Mouse (Mus musculus) olfactory bulb, adult 2 months (tissue): ENCODE results near the gene Vmn2r91.
"Not testable (repeated sequence)": the region's sequence is repeated elsewhere in the genome, so short reads cannot be mapped to it uniquely, and the experiment has no call there.

Source experiments
- CTCF ChIP-seq: fragments of 200-500 bp; IDR thresholded peaks from 2 replicates; pipeline ENCODE4 v1.5.1; 2012; ENCODE audit warnings: low read depth, mild to moderate bottlenecking, low read length, moderate library complexity; ENCODE audit not compliant: insufficient read depth
- POLR2A ChIP-seq: fragments of 200-500 bp; IDR thresholded peaks from 2 replicates; pipeline ENCODE4 v1.6.1; 2012; ENCODE audit warnings: mild to moderate bottlenecking, low read depth, low read length, moderate library complexity; ENCODE audit not compliant: insufficient read depth

- not testable (repeated sequence) for TF ChIP-seq CTCF, POLR2A
These were observed 76.4 kb downstream of the Vmn2r91 start for GRCm38 (mm10) chr17:18161194-18161593.
